Mouse (Mus musculus) cerebellum, postnatal 25 days (tissue): Measurements from ENCODE around the gene Cyp3a59.
"Not testable (repeated sequence)": the region's sequence is repeated elsewhere in the genome, so short reads cannot be mapped to it uniquely, and the experiment has no call there.

Source experiments
- DNase-seq, 2 experiments: peaks; one replicate each; pipeline ENCODE4 v3.0.0; 2021; ENCODE audit warnings: mixed read lengths in 2 of 2

The Cyp3a59 gene

GRCm38 (mm10) chr5:146078945-146079344, at the start of gene Cyp3a59:
TSS of gene Cyp3a59 (plus strand) at chr5:146079257.
- not testable (repeated sequence) for DNase-seq

GRCm38 (mm10) chr5:146070099-146070498, 9.0 kb upstream of the Cyp3a59 start:
- DNase-seq = no peak

GRCm38 (mm10) chr5:146147903-146148302, 68.8 kb downstream of the Cyp3a59 start:
- DNase-seq = no peak

- DNase-seq = no peak
These were observed 71.4 kb downstream of the Cyp3a59 start for GRCm38 (mm10) chr5:146150454-146150853.

- DNase-seq = not testable (repeated sequence)
These were observed 79.3 kb downstream of the Cyp3a59 start for GRCm38 (mm10) chr5:146158326-146158725.

- DNase-seq = not testable (repeated sequence)
These were observed 81.4 kb downstream of the Cyp3a59 start, which contains the start of gene Gm5565 for GRCm38 (mm10) chr5:146160439-146160838. TSS of gene Gm5565 (minus strand) at chr5:146160539.
